Mouse (Mus musculus) CH12.LX (cell line): ENCODE results near the gene Ncoa3.

Source experiments
- CTCF ChIP-seq, 2 experiments: IDR thresholded peaks in 1 of 2; conservative IDR thresholded peaks in 1 of 2; 2 replicates each; pipeline ENCODE4 v1.5.1; 2011 to 2012; ENCODE audit warnings: low read depth in 2 of 2, low read length in 2 of 2, improper control_type of control experiment in 1 of 2, inconsistent platforms in 1 of 2, mild to moderate bottlenecking in 1 of 2, moderate library complexity in 1 of 2
- SIN3A ChIP-seq: IDR thresholded peaks from 2 replicates; pipeline ENCODE4 v1.6.1; 2012; ENCODE audit warnings: low read length, improper control_type of control experiment, inconsistent platforms

DNA sequence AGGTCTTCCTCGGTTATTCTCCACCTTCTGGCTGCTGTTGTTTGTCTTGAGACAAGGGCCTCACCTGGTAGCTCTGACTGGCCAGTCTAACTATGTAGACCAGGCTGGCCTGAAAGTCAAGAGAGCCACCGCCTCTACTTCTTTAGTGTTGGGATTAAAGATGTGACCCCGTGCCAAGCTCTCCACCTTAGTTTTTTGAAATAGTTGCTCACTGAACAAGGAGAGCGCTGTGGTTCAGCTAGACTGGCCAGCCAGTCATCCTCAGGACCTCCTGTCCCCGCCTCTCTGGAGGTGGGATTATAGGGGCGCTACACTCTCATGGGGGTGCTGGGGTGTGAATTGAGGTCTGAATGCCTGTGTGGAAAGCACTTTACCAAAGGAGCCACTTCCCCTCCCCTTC, 7.5 kb upstream of the Ncoa3 start:
- TF ChIP-seq CTCF (conservative IDR thresholded peaks at IDR 0.05 in 1 of 2, IDR thresholded peaks at IDR 0.05 in 1 of 2; ENCODE audit: low read depth in 2 of 2, low read length in 2 of 2) (no peak), SIN3A (no peak)
